Mouse (Mus musculus) liver, adult 2 months (tissue): ENCODE data around the gene Fryl. TPM values are rescaled to one million over a fixed set of nuclear protein-coding genes. Genes with fewer than 3 reads are reported as not detected.

Experiments used
- DNase-seq: peaks from one replicate; pipeline ENCODE4 v3.0.0-alpha.2; 2011; ENCODE audit warnings: low read depth, low spot score; ENCODE audit errors: extremely low read depth
- H3K27ac ChIP-seq: fragments of 200-500 bp; replicated peaks from 2 replicates; pipeline ENCODE4 v1.5.1; 2012; ENCODE audit warnings: low read depth, mild to moderate bottlenecking, control low read depth, inconsistent platforms, low read length; ENCODE audit not compliant: insufficient read depth
- H3K27me3 ChIP-seq: fragments of 200-500 bp; 2 replicates; pipeline ENCODE4 v1.6.1; 2012; ENCODE audit warnings: mild to moderate bottlenecking, moderate library complexity, low read length, inconsistent platforms; ENCODE audit not compliant: control insufficient read depth, insufficient read depth
- H3K36me3 ChIP-seq: fragments of 200-500 bp; 2 replicates; pipeline ENCODE4 v1.6.1; 2012; ENCODE audit warnings: low read length, inconsistent platforms; ENCODE audit not compliant: control insufficient read depth, insufficient read depth
- H3K4me1 ChIP-seq: fragments of 200-500 bp; 2 replicates; pipeline ENCODE4 v1.6.1; 2011; ENCODE audit warnings: low read length; ENCODE audit not compliant: control insufficient read depth, insufficient read depth
- H3K4me3 ChIP-seq: fragments of 200-500 bp; 2 replicates; pipeline ENCODE4 v1.5.1; 2011; ENCODE audit warnings: low read depth, mild to moderate bottlenecking, control low read depth, low read length, moderate library complexity; ENCODE audit not compliant: insufficient read depth
- H3K79me2 ChIP-seq: fragments of 200-500 bp; 2 replicates; pipeline ENCODE4 v1.6.1; 2012; ENCODE audit warnings: inconsistent platforms, mild to moderate bottlenecking, low read length, moderate library complexity; ENCODE audit not compliant: control insufficient read depth, insufficient read depth
- H3K9ac ChIP-seq: fragments of 200-500 bp; 2 replicates; pipeline ENCODE4 v1.6.1; 2012; ENCODE audit warnings: low read depth, mild to moderate bottlenecking, control low read depth, inconsistent platforms, low read length
- CTCF ChIP-seq: fragments of 200-500 bp; IDR thresholded peaks from 2 replicates; pipeline ENCODE4 v1.5.1; 2011; ENCODE audit warnings: low read depth, low read length, control low read depth
- POLR2A ChIP-seq: fragments of 200-500 bp; IDR thresholded peaks from 2 replicates; pipeline ENCODE4 v1.6.1; 2011; ENCODE audit warnings: low read length, control low read depth; ENCODE audit not compliant: insufficient read depth; ENCODE audit errors: extremely low read depth
- WGBS: fragments of 180-500 bp; shearing (Covaris S2); methylation state at CpG from one replicate; pipeline ENCODE4 v1.1.7; 2018; 5-methylcytosine and 5-hydroxymethylcytosine counted together
- polyA plus RNA-seq: library from polyadenylated mRNA; depleted of rRNA; stranded (reverse); fragments of >200 nt; gene quantifications from 2 replicates; pipeline ENCODE4 v1.2.3, GENCODE M21; 2012
- total RNA-seq: library from RNA; depleted of rRNA; stranded (reverse); fragments of >200 nt; gene quantifications from 2 replicates; pipeline ENCODE4 v1.2.3, GENCODE M21; 2014

Gene Fryl
- total and polyA plus RNA-seq, 2 experiments = 9.5 to 18.7 TPM

DNA sequence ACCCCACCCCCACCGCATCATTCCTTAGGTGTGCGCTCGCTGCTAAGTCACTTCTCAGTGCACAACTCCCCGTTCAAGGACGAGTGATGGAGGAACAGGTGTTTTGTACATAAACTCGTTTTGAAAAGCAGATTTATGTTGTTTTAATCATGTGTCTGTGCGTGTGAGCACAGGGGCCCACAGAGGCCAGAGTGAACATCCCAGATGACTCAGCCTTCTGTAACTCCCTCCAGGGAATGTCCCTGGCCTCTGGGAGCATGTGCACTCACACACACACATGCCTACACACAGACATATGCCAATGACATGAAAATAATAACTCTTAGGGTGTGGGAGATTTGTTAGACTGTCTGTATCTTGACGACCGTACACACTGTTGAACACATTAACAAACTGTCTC, 118.9 kb downstream of the Fryl start:
- Histone ChIP-seq H3K79me2 (no peaks in the 10 kb centered on the region), H3K4me3 (no peak overlapping the region), H3K27me3 (no peaks in the 10 kb centered on the region), H3K27ac (no peak overlapping the region), H3K9ac (no peak overlapping the region), H3K4me1 (no peaks in the 10 kb centered on the region), H3K36me3 (no peaks in the 10 kb centered on the region)
- 88% methylated on average over 9 of the region's 9 CpGs for WGBS
- TF ChIP-seq POLR2A (no peak), CTCF (no peak)
- no peak for DNase-seq

DNA sequence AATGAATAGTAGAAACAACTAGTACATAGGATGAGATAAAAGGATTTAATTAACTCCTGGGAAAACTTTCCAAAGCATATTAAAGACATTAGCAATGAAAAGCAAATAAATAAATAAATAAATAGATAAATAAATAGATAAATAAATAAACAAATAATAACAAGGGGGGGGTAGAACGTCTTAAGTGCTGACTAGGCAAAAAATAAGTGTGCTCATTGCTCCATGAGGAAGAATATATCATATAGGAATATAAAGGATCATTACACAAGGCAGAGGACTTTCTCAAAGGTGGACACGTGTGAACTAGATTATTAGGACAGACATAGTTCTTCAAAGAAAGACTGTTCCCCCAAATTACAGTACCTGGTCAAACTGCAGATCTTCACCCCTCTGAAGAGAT, 120.5 kb downstream of the Fryl start:
- H3K36me3 ChIP-seq = no peaks in the 10 kb centered on the region

DNA sequence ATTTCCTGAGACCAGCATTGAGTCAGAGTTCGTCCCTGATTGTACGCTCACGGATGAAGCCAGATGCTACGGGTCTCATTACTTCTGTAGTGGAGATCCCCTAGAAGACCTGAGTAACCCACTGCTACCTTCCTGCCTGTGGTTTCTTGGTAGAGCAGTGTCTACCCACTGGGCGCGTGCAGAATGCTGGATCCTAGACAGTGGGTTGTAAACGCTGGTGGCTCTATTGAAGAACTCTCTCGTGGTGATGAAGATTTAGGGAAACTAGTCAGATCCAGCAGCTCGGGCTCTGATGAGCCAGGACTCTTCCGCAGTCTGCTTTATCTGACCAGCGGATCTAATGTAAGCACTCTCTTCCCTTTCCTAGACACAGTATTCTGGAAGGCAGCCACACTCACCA, 121.3 kb downstream of the Fryl start:
- Histone ChIP-seq H3K36me3 (no peaks in the 10 kb centered on the region), H3K27ac (no peak overlapping the region), H3K27me3 (no peaks in the 10 kb centered on the region), H3K9ac (no peak overlapping the region), H3K4me1 (no peaks in the 10 kb centered on the region), H3K4me3 (no peak overlapping the region), H3K79me2 (no peaks in the 10 kb centered on the region)
- WGBS = 90% methylated on average over 11 of the region's 11 CpGs
- TF ChIP-seq POLR2A (no peak), CTCF (no peak)
- DNase-seq = no peak

More for the DNA sequence above, 120.5 kb downstream of the Fryl start:
- no peak overlapping the region for H3K4me3 ChIP-seq
- H3K27me3 ChIP-seq = no peaks in the 10 kb centered on the region
- 77% methylated on average over 2 of the region's 2 CpGs for WGBS
- no peaks in the 10 kb centered on the region for H3K79me2 ChIP-seq
- no peak overlapping the region for H3K9ac ChIP-seq
- no peaks in the 10 kb centered on the region for H3K4me1 ChIP-seq
- no peak overlapping the region for H3K27ac ChIP-seq
- no peak for DNase-seq
- TF ChIP-seq POLR2A (no peak), CTCF (no peak)

DNA sequence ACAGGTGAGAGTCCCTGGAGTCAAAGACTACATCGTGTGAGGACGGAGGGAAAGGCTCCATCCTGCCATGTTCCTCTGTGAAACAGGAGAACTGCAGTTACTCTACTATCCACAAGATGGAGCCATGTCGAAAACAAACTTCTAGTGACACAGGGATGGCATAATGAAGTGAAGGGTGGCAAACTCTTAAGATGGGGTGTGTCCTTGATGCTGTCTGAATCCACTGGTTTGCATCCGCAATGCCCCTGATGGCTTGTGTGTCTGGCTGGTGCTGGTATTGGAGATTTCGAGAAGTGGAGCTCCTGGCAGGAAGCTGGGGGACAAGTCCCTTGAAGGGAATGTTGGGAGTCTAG, 122.6 kb downstream of the Fryl start:
- Histone ChIP-seq H3K4me3 (no peak overlapping the region), H3K27ac (no peak overlapping the region), H3K9ac (no peak overlapping the region), H3K36me3 (no peaks in the 10 kb centered on the region), H3K79me2 (no peaks in the 10 kb centered on the region), H3K4me1 (0 out of 2 replicates have a peak, but pooled peaks cover 2% of the 10 kb centered on the region), H3K27me3 (no peaks in the 10 kb centered on the region)
- 59% methylated on average over 5 of the region's 5 CpGs for WGBS
- TF ChIP-seq POLR2A (no peak), CTCF (peak; percentile 46; the same call in 1 of the 2 replicates)
- peak; percentile 42 for DNase-seq

DNA sequence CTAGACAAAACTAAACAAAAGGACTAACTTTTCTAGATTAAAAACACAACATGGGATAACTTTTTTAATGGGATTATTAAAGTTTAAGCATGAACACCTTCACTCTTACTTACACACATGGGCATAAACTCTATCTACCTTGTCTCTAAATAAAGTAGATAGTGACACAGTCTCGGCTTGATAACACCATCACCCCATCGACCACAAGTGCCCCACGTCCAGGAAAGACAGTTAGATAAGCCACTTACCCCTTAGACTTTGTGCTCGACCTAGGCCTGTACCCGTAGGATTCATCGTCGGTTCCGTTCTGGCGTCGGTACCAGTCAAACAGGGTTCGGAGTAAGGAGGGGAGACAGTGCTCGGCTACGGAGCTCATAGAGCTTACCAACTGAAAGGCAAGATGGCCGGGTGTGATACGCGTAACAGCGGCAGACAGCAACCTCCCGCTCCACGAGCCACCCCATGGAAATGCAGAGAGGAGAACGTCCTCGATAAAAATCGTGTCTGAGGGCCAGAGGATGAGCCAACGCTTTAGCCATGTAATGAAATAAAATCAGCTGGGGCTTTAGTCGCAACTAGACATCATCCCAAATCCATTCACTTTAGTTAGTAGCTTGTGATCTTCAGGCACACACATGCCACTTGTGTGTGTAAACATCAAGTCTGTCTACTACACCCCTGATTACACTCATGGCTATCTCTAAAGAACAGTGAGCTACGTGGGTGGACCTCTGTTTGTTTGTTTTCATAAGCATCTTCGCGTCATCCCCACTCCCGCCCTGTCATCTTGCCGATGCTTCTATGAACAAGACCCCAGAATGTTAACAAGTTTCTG, 123.2 kb downstream of the Fryl start:
- no peak overlapping the region for H3K4me3 ChIP-seq
- H3K36me3 ChIP-seq = peaks cover 2% of the 10 kb centered on the region; the same call in 1 of the 2 replicates
- TF ChIP-seq POLR2A (no peak), CTCF (no peak)
- H3K4me1 ChIP-seq = 0 out of 2 replicates have a peak, but pooled peaks cover 2% of the 10 kb centered on the region
- H3K9ac ChIP-seq = no peak overlapping the region
- no peak overlapping the region for H3K27ac ChIP-seq
- 92% methylated on average over 29 of the region's 29 CpGs for WGBS
- no peaks in the 10 kb centered on the region for H3K79me2 ChIP-seq
- DNase-seq = no peak
- no peaks in the 10 kb centered on the region for H3K27me3 ChIP-seq

DNA sequence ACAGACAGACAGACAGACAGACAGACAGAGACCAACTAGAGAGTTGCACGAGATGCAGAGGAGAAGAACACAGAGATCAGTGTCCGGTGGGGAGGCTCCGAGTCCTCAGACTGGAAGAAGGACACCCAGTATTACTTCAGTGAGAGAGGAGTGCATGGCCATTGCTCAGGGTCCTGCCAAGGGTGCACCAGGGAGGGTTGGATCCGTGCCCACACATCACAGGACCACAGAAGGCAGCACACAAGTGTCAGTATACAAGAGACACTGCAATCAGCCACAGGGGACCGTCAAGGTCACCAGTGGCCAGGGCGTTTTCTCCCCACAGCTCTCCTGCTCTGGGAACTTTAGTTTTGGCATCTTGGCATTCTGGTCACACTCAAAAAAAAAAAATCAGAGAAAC, 125.4 kb downstream of the Fryl start:
- Histone ChIP-seq H3K4me1 (0 out of 2 replicates have a peak, but pooled peaks cover 2% of the 10 kb centered on the region), H3K36me3 (peaks cover 4% of the 10 kb centered on the region; the same call in 1 of the 2 replicates), H3K27ac (no peak overlapping the region), H3K4me3 (no peak overlapping the region), H3K9ac (no peak overlapping the region), H3K79me2 (no peaks in the 10 kb centered on the region), H3K27me3 (no peaks in the 10 kb centered on the region)
- TF ChIP-seq CTCF (no peak), POLR2A (no peak)
- DNase-seq = no peak
- 86% methylated on average over 6 of the region's 6 CpGs for WGBS
